Mouse (Mus musculus) liver, adult 2 months (tissue): ENCODE measurements around the gene Mab21l1.

Source experiments
- CTCF ChIP-seq: fragments of 200-500 bp; IDR thresholded peaks from 2 replicates; pipeline ENCODE4 v1.5.1; 2011; ENCODE audit warnings: low read depth, low read length, control low read depth
- POLR2A ChIP-seq: fragments of 200-500 bp; IDR thresholded peaks from 2 replicates; pipeline ENCODE4 v1.6.1; 2011; ENCODE audit warnings: low read length, control low read depth; ENCODE audit not compliant: insufficient read depth; ENCODE audit errors: extremely low read depth

DNA sequence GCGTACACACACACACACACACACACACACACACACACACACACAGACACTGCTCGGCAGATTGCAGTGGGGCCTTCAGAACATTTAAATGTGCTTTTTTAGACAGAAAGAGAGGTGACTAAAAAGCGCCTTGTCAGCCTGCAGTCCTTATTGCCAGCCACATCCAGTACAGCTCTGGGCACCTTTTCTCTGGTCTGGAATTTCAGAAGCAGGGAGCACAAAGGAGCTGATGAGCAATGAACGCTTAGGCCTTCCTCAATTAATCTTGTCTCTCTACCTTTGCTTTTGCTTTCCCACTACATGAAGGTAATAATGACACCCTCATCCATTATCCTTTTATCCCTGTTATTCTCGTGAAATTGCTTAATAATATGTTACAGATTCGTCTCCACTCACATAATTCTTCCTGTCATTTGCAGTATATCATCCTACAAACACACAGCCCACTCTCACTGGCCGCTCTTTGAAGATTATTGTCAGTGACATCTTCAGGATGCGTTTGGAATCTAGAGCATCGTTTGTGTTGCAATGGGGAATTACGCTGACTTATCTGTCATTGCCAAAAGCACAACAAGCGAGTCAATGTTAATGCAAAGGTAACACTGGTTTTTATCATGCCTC lies 31.8 kb upstream of the Mab21l1 start:
- TF ChIP-seq POLR2A (no peak), CTCF (no peak)
